ENCODE assay signal across 27 mouse cellular contexts in the genomic region with DNA sequence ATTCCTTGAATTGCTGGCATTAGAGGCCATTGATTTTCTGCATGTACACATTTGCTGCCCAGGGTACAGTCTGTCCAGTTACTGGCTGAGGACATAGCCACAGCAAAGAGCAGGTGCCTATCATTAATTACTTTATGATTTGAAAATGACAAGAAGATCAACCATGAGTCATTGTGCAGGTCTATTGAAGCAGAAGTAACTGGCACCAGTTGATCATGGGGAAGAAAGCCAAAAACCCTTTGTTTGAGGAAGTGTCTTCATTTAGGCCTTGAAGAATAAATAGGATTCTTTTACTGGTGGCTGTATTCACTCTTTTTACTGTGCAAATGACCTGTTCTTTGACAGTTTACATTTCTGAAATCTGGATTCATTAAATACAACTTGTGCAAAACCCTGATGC.
DNase-seq lines count a peak whose midpoint lies in the region; ATAC-seq and TF ChIP-seq lines count a peak whose summit lies in the region.
"Had no signal": no experiment of that assay in that cellular context is flagged by ENCODE, and none has a peak within 500 bp of the region (broad histone marks: within the 10 kb centered on the region; RNA-seq: fewer than 3 reads in every experiment).

No protein-coding gene starts in this region.

- no peak for ATAC-seq in forebrain, embryonic 14.5 days
- ATAC-seq in forebrain, embryonic 15.5 days (replicated peaks) = no peak
- no peak for ATAC-seq in hindbrain, embryonic 13.5 days (ENCODE audit: low FRiP score)
- ATAC-seq: CD4-positive, CD25-positive, alpha-beta regulatory T cell, adult 4 months; forebrain, embryonic 13.5 days; intestine, embryonic 16.5 days; midbrain, embryonic 13.5 days had no signal

- no peak overlapping the region for H3K4me3 ChIP-seq in forebrain, embryonic 14.5 days (ENCODE audit: low read depth, low read length)
- no peak overlapping the region for H3K4me3 ChIP-seq in forebrain, embryonic 15.5 days
- H3K4me3 ChIP-seq in MEL (ENCODE audit: control insufficient read depth in 1 of 2, insufficient read depth in 1 of 2, low read depth in 2 of 2, low read length in 2 of 2) = peak overlapping the region in 1 of 2 experiments; percentile 40; a peak in 2 of 4 replicates
- H3K4me3 ChIP-seq in layer of hippocampus, adult 2 months = no peak overlapping the region
- H3K4me3 ChIP-seq in hindbrain, embryonic 13.5 days = no peak overlapping the region
- H3K4me3 ChIP-seq: forebrain, embryonic 13.5 days; gastrocnemius, adult 2 months; heart, adult 2 months; heart, embryonic 13.5 days; hindbrain, embryonic 10.5 days; limb, embryonic 13.5 days; lung, embryonic 15.5 days; megakaryocyte, embryonic 14.5 days; midbrain, embryonic 13.5 days had no signal

- no peak for TF ChIP-seq POLR2A in MEL (IDR thresholded peaks at IDR 0.05; ENCODE audit: control insufficient read depth in 1 of 2, insufficient read depth in 1 of 2, low read depth in 1 of 2, low read length in 2 of 2, poor library complexity in 1 of 2)
- no peak for TF ChIP-seq POLR2A in brain, embryonic 14.5 days (IDR thresholded peaks at IDR 0.05; ENCODE audit: borderline replicate concordance, extremely low read depth, insufficient read depth, insufficient read length, poor library complexity, severe bottlenecking)

- no peaks in the 10 kb centered on the region for H3K9me3 ChIP-seq in forebrain, embryonic 14.5 days (replicated peaks; ENCODE audit: control insufficient read depth, low read length)
- H3K9me3 ChIP-seq in forebrain, embryonic 15.5 days = no peaks in the 10 kb centered on the region
- no peaks in the 10 kb centered on the region for H3K9me3 ChIP-seq in MEL (replicated peaks; ENCODE audit: insufficient read depth, low read length)
- H3K9me3 ChIP-seq in hindbrain, embryonic 13.5 days = no peaks in the 10 kb centered on the region
- H3K9me3 ChIP-seq: forebrain, embryonic 13.5 days; heart, embryonic 13.5 days; hindbrain, embryonic 10.5 days; limb, embryonic 13.5 days; lung, embryonic 15.5 days; megakaryocyte, embryonic 14.5 days; midbrain, embryonic 13.5 days had no signal

- H3K27ac ChIP-seq in forebrain, embryonic 14.5 days (ENCODE audit: low read depth, low read length) = no peak overlapping the region
- no peak overlapping the region for H3K27ac ChIP-seq in forebrain, embryonic 15.5 days (replicated peaks)
- H3K27ac ChIP-seq in MEL (ENCODE audit: control insufficient read depth, low read depth, low read length) = 0 out of 2 replicates have a peak overlapping the region, but pooled peaks have one; percentile 3
- no peak overlapping the region for H3K27ac ChIP-seq in layer of hippocampus, adult 2 months
- H3K27ac ChIP-seq in hindbrain, embryonic 13.5 days = no peak overlapping the region
- H3K27ac ChIP-seq: forebrain, embryonic 13.5 days; gastrocnemius, adult 2 months; heart, adult 2 months; heart, embryonic 13.5 days; hindbrain, embryonic 10.5 days; limb, embryonic 13.5 days; lung, embryonic 15.5 days; midbrain, embryonic 13.5 days had no signal

- no peak; the same call in 1 of the 2 replicates for TF ChIP-seq RAD21 in MEL (IDR thresholded peaks at IDR 0.05; ENCODE audit: low read depth, low read length)

- no peaks in the 10 kb centered on the region for H3K27me3 ChIP-seq in forebrain, embryonic 14.5 days (replicated peaks; ENCODE audit: control insufficient read depth, insufficient read depth, low read length)
- H3K27me3 ChIP-seq in forebrain, embryonic 15.5 days = no peaks in the 10 kb centered on the region
- H3K27me3 ChIP-seq in MEL (ENCODE audit: control insufficient read depth in 1 of 2, insufficient read depth in 2 of 2, low read length in 2 of 2) = no peaks in the 10 kb centered on the region
- H3K27me3 ChIP-seq in hindbrain, embryonic 13.5 days = no peaks in the 10 kb centered on the region
- H3K27me3 ChIP-seq: forebrain, embryonic 13.5 days; heart, embryonic 13.5 days; limb, embryonic 13.5 days; lung, embryonic 15.5 days; megakaryocyte, embryonic 14.5 days; midbrain, embryonic 13.5 days had no signal

- DNase-seq in forebrain, embryonic 14.5 days (ENCODE audit: low spot score) = peak; percentile 0
- peak; percentile 95 for DNase-seq in MEL (ENCODE audit: low read depth, low spot score)
- peak; percentile 24 for DNase-seq in brain, embryonic 14.5 days (ENCODE audit: low read depth)
- DNase-seq in retina, postnatal 1 day = peak; percentile 59
- no peak for DNase-seq in layer of hippocampus, adult 2 months (ENCODE audit: low spot score in 2 of 2)
- DNase-seq: adrenal gland, adult 8-10 months; cerebellum, adult 11 months; gastrocnemius, adult 2 months; heart, adult 2 months; heart, postnatal 10 days; kidney, adult 9 months; kidney, postnatal 10 days; layer of hippocampus, adult 9-11 months; spleen, adult 18-20 months; thymus, postnatal 25 days had no signal

- H3K36me3 ChIP-seq in forebrain, embryonic 14.5 days (ENCODE audit: control insufficient read depth, insufficient read depth, low read length) = no peaks in the 10 kb centered on the region
- no peaks in the 10 kb centered on the region for H3K36me3 ChIP-seq in forebrain, embryonic 15.5 days
- peaks cover 0 to 8% of the 10 kb centered on the region in 2 experiments; a peak in 2 of 4 replicates for H3K36me3 ChIP-seq in MEL (ENCODE audit: control insufficient read depth in 1 of 2, insufficient read depth in 2 of 2, low read length in 2 of 2)
- H3K36me3 ChIP-seq in hindbrain, embryonic 13.5 days = no peaks in the 10 kb centered on the region
- H3K36me3 ChIP-seq: heart, embryonic 13.5 days; hindbrain, embryonic 10.5 days; limb, embryonic 13.5 days; lung, embryonic 15.5 days; midbrain, embryonic 13.5 days had no signal

- peak; percentile 62 to 86 for TF ChIP-seq EP300 in MEL (IDR thresholded peaks at IDR 0.05; ENCODE audit: low read depth in 1 of 2, low read length in 2 of 2)

- H3K4me2 ChIP-seq in forebrain, embryonic 14.5 days (ENCODE audit: low read length) = no peak overlapping the region
- no peak overlapping the region for H3K4me2 ChIP-seq in forebrain, embryonic 15.5 days (replicated peaks)
- H3K4me2 ChIP-seq in hindbrain, embryonic 13.5 days = no peak overlapping the region
- H3K4me2 ChIP-seq: forebrain, embryonic 13.5 days; heart, embryonic 13.5 days; limb, embryonic 13.5 days; liver, embryonic 11.5 days; lung, embryonic 15.5 days; midbrain, embryonic 13.5 days had no signal

- H3K9ac ChIP-seq in forebrain, embryonic 14.5 days (ENCODE audit: low read length) = no peak overlapping the region
- no peak overlapping the region for H3K9ac ChIP-seq in forebrain, embryonic 15.5 days (replicated peaks)
- H3K9ac ChIP-seq in MEL (ENCODE audit: control insufficient read depth, low read depth, low read length, poor library complexity, severe bottlenecking) = no peak overlapping the region
- no peak overlapping the region for H3K9ac ChIP-seq in hindbrain, embryonic 13.5 days
- H3K9ac ChIP-seq: forebrain, embryonic 13.5 days; heart, embryonic 13.5 days; limb, embryonic 13.5 days; lung, embryonic 15.5 days; midbrain, embryonic 13.5 days had no signal

- no peaks in the 10 kb centered on the region for H3K79me2 ChIP-seq in MEL (ENCODE audit: control insufficient read depth, insufficient read depth, low read length, poor library complexity)

- TF ChIP-seq CTCF in MEL (IDR thresholded peaks at IDR 0.05 in 2 of 3, conservative IDR thresholded peaks at IDR 0.05 in 1 of 3; ENCODE audit: control insufficient read depth in 1 of 3, insufficient read depth in 1 of 3, low read depth in 2 of 3, low read length in 3 of 3, poor library complexity in 1 of 3, severe bottlenecking in 1 of 3) = no peak
- no peak for TF ChIP-seq CTCF in brain, embryonic 14.5 days (IDR thresholded peaks at IDR 0.05; ENCODE audit: borderline replicate concordance, extremely low read depth, insufficient read depth, insufficient read length)
- TF ChIP-seq CTCF in layer of hippocampus, adult 2 months (conservative IDR thresholded peaks at IDR 0.05) = no peak

- H3K4me1 ChIP-seq in forebrain, embryonic 14.5 days (ENCODE audit: control insufficient read depth, insufficient read depth, low read length) = no peaks in the 10 kb centered on the region
- H3K4me1 ChIP-seq in forebrain, embryonic 15.5 days = no peaks in the 10 kb centered on the region
- H3K4me1 ChIP-seq in MEL (ENCODE audit: control insufficient read depth in 1 of 2, insufficient read depth in 2 of 2, low read length in 2 of 2) = peaks cover 0 to 3% of the 10 kb centered on the region in 2 experiments; a peak in 3 of 4 replicates
- H3K4me1 ChIP-seq in hindbrain, embryonic 13.5 days (replicated peaks) = no peaks in the 10 kb centered on the region
- H3K4me1 ChIP-seq: forebrain, embryonic 13.5 days; heart, embryonic 13.5 days; hindbrain, embryonic 10.5 days; limb, embryonic 13.5 days; lung, embryonic 15.5 days; megakaryocyte, embryonic 14.5 days; midbrain, embryonic 13.5 days had no signal

TF ChIP-seq in MEL, 35 proteins besides CTCF, POLR2A, EP300 and RAD21 (continues in another document):
- TF ChIP-seq JUND (IDR thresholded peaks at IDR 0.05; ENCODE audit: low read depth, low read length) (peak; percentile 90; the same call in 1 of the 2 replicates), UBTF (IDR thresholded peaks at IDR 0.05; ENCODE audit: borderline replicate concordance, insufficient read depth, low read depth, low read length) (no peak), ZC3H11A (IDR thresholded peaks at IDR 0.05; ENCODE audit: low read depth, low read length) (no peak), HCFC1 (IDR thresholded peaks at IDR 0.05; ENCODE audit: low read depth, low read length) (no peak), E2F4 (IDR thresholded peaks at IDR 0.05; ENCODE audit: borderline replicate concordance, low read depth, low read length) (no peak), MXI1 (IDR thresholded peaks at IDR 0.05; ENCODE audit: low read depth, low read length) (no peak), SMC3 (IDR thresholded peaks at IDR 0.05; ENCODE audit: low read depth, low read length) (no peak), MYC (IDR thresholded peaks at IDR 0.05; ENCODE audit: low read depth, low read length) (0 out of 2 replicates have a peak, but pooled peaks have one; percentile 37), TCF12 (IDR thresholded peaks at IDR 0.05; ENCODE audit: low read depth, low read length) (peak; percentile 53; the same call in 1 of the 2 replicates), ETS1 (IDR thresholded peaks at IDR 0.05; ENCODE audit: low read depth, low read length) (peak; percentile 95), USF1 (IDR thresholded peaks at IDR 0.05; ENCODE audit: low read depth, low read length) (no peak), BHLHE40 (IDR thresholded peaks at IDR 0.05; ENCODE audit: borderline replicate concordance, low read depth, low read length) (no peak), ZMIZ1 (IDR thresholded peaks at IDR 0.05; ENCODE audit: low read depth, low read length) (no peak), RCOR1 (IDR thresholded peaks at IDR 0.05; ENCODE audit: low read depth, low read length) (no peak), USF2 (IDR thresholded peaks at IDR 0.05; ENCODE audit: borderline replicate concordance in 1 of 2, insufficient read depth in 1 of 2, low read depth in 1 of 2, low read length in 2 of 2) (no peak), GABPA (IDR thresholded peaks at IDR 0.05; ENCODE audit: low read depth, low read length) (no peak), MAX (IDR thresholded peaks at IDR 0.05; ENCODE audit: low read length) (no peak), GATA1 (IDR thresholded peaks at IDR 0.05; ENCODE audit: low read depth, low read length) (no peak)

Comparison
In these comparisons a context has a peak if more than half of its experiments do, and no peak if none do; other contexts are left out.
1. DNase-seq: peak in forebrain, embryonic 14.5 days (single experiment), MEL (single experiment), brain, embryonic 14.5 days (single experiment) and retina, postnatal 1 day (single experiment); none in layer of hippocampus, adult 2 months (0 of 2).